Mouse (Mus musculus) kidney, adult 2 months (tissue): ENCODE measurements around the gene Slc16a8. TPM values are rescaled to one million over a fixed set of nuclear protein-coding genes. Genes with fewer than 3 reads are reported as not detected.

Experiments
- DNase-seq: peaks from one replicate; pipeline ENCODE4 v3.0.0; 2021
- H3K27ac ChIP-seq: fragments of 200-500 bp; 2 replicates; pipeline ENCODE4 v1.5.1; 2012; ENCODE audit warnings: low read depth, low read length, control low read depth, inconsistent platforms; ENCODE audit not compliant: insufficient read depth
- H3K27me3 ChIP-seq: fragments of 200-500 bp; replicated peaks from 2 replicates; pipeline ENCODE4 v1.6.1; 2012; ENCODE audit warnings: mild to moderate bottlenecking, moderate library complexity, low read length, inconsistent platforms; ENCODE audit not compliant: control insufficient read depth, insufficient read depth
- H3K36me3 ChIP-seq: fragments of 200-500 bp; 2 replicates; pipeline ENCODE4 v1.6.1; 2012; ENCODE audit warnings: mild to moderate bottlenecking, moderate library complexity, low read length, inconsistent platforms; ENCODE audit not compliant: control insufficient read depth, insufficient read depth
- H3K4me1 ChIP-seq: fragments of 200-500 bp; 2 replicates; pipeline ENCODE4 v1.6.1; 2011; ENCODE audit warnings: low read length; ENCODE audit not compliant: control insufficient read depth, insufficient read depth
- H3K4me3 ChIP-seq: fragments of 200-500 bp; 2 replicates; pipeline ENCODE4 v1.5.1; 2011; ENCODE audit warnings: mild to moderate bottlenecking, low read depth, low read length, control low read depth; ENCODE audit not compliant: insufficient read depth
- CTCF ChIP-seq: fragments of 200-500 bp; conservative IDR thresholded peaks from 2 replicates; pipeline ENCODE4 v1.5.1; 2011; ENCODE audit warnings: low read depth, mild to moderate bottlenecking, control low read depth, low read length, moderate library complexity, mixed read lengths; ENCODE audit not compliant: insufficient read depth, insufficient read length
- POLR2A ChIP-seq: fragments of 200-500 bp; IDR thresholded peaks from one replicate; pipeline ENCODE4 v1.6.1; 2011; ENCODE audit warnings: low read depth, low read length, control low read depth
- WGBS: fragments of 180-500 bp; shearing (Covaris S2); methylation state at CpG from one replicate; pipeline ENCODE4 v1.1.7; 2018; 5-methylcytosine and 5-hydroxymethylcytosine counted together
- polyA plus RNA-seq: library from polyadenylated mRNA; depleted of rRNA; stranded (reverse); fragments of >200 nt; gene quantifications from 2 replicates; pipeline ENCODE4 v1.2.3, GENCODE M21; 2012; rRNA removed

Gene Slc16a8
- polyA plus RNA-seq, 1 experiment, result 0.23 TPM

DNA sequence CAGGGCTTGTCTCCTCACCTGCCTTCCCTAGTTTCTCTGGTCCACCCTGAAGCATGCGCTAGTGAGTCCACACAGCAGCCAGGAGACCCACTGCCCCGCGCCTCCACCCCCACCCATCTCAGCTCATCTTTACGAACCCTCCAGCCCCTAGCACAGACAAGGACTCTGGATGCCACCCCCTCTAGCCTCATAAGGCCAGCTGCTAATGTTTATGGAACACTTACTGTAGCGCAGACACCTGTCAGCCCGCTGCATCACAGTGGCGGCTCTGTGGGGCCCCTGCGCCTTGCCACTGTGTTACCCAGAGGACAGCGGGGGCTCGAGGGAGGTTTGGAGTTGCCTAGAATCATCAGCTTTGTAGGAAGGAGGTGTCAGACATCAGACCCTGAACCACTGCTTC, 52.0 kb downstream of the Slc16a8 start:
- Histone ChIP-seq H3K4me1 (no peaks in the 10 kb centered on the region), H3K27ac (no peak overlapping the region), H3K4me3 (no peak overlapping the region), H3K27me3 (no peaks in the 10 kb centered on the region), H3K36me3 (no peaks in the 10 kb centered on the region)
- TF ChIP-seq POLR2A (no peak), CTCF (no peak)
- no peak for DNase-seq
- WGBS, result 66% methylated on average over 10 of the region's 10 CpGs

GRCm38 (mm10) chr15:79201491-79202150, 52.9 kb downstream of the Slc16a8 start:
- Histone ChIP-seq H3K27ac (no peak overlapping the region), H3K36me3 (no peaks in the 10 kb centered on the region), H3K4me1 (no peaks in the 10 kb centered on the region), H3K4me3 (no peak overlapping the region), H3K27me3 (no peaks in the 10 kb centered on the region)
- TF ChIP-seq POLR2A (no peak), CTCF (no peak)
- 37% methylated on average over 12 of the region's 13 CpGs for WGBS
- no peak for DNase-seq

Other genes starting within 250 kb of the Slc16a8 start
- 123 and 145 TPM in 2 replicates for gene H1f0, start 226.3 kb downstream of the Slc16a8 start, polyA plus RNA-seq
- 0.64 and 1.2 TPM in 2 replicates for gene Galr3, start 212.9 kb downstream of the Slc16a8 start, polyA plus RNA-seq
- 38.9 and 52.2 TPM in 2 replicates for gene Ankrd54, start 191.9 kb downstream of the Slc16a8 start, polyA plus RNA-seq
- 172 and 183 TPM in 2 replicates for gene Eif3l, start 179.6 kb downstream of the Slc16a8 start, polyA plus RNA-seq
- 23.3 and 24.5 TPM in 2 replicates for gene Micall1, start 145.9 kb downstream of the Slc16a8 start, polyA plus RNA-seq
- gene Polr2f, start 113.8 kb downstream of the Slc16a8 start, polyA plus RNA-seq, result 50.3 and 74.9 TPM in 2 replicates
- 18.8 and 19.6 TPM in 2 replicates for gene 1700088E04Rik, start 113.5 kb downstream of the Slc16a8 start, polyA plus RNA-seq
- 0.75 and 1.2 TPM in 2 replicates for gene Sox10, start 89.5 kb downstream of the Slc16a8 start, polyA plus RNA-seq
- gene Pick1, start 25.6 kb downstream of the Slc16a8 start, polyA plus RNA-seq, result 29.8 and 31.4 TPM in 2 replicates
- 0.04 and 0.11 TPM in 2 replicates for gene Gm49486, start 25.4 kb downstream of the Slc16a8 start, polyA plus RNA-seq
- gene Baiap2l2, start 30.8 kb upstream of the Slc16a8 start, polyA plus RNA-seq, result 113 and 170 TPM in 2 replicates
- gene Pla2g6, start 73.6 kb upstream of the Slc16a8 start, polyA plus RNA-seq, result 24.6 and 28.7 TPM in 2 replicates
- 1.2 and 1.3 TPM in 2 replicates for gene Maff, start 91.9 kb upstream of the Slc16a8 start, polyA plus RNA-seq
- 69.0 and 81.0 TPM in 2 replicates for gene Tmem184b, start 148.8 kb upstream of the Slc16a8 start, polyA plus RNA-seq
- 31.5 and 34.9 TPM in 2 replicates for gene Csnk1e, start 200.8 kb upstream of the Slc16a8 start, polyA plus RNA-seq